Mouse (Mus musculus) CH12.LX (cell line): Measurements from ENCODE around the gene Gm21976. TPM values are rescaled to one million over a fixed set of nuclear protein-coding genes. Genes with fewer than 3 reads are reported as not detected.

Experiments
- DNase-seq: peaks from one replicate; pipeline ENCODE4 v3.0.0-alpha.2; 2013; ENCODE audit errors: extremely low read depth
- H3K27ac ChIP-seq: 2 replicates; pipeline ENCODE4 v1.5.1; 2012; ENCODE audit warnings: low read depth, mild to moderate bottlenecking, control low read depth, moderate library complexity; ENCODE audit not compliant: insufficient read depth
- H3K27me3 ChIP-seq: replicated peaks from 2 replicates; pipeline ENCODE3; 2012; ENCODE audit warnings: inconsistent platforms
- H3K36me3 ChIP-seq, 2 experiments: replicated peaks in 1 of 2; 2 replicates each; pipeline versions ENCODE3 to v1.6.1; 2012; ENCODE audit warnings: inconsistent platforms in 1 of 2, low read length in 1 of 2, mild to moderate bottlenecking in 1 of 2, mixed read lengths in 1 of 2, moderate library complexity in 1 of 2; ENCODE audit not compliant: control insufficient read depth in 1 of 2, insufficient read depth in 1 of 2
- H3K4me1 ChIP-seq, 2 experiments: 2 replicates each; pipeline ENCODE4 v1.6.1; 2012; ENCODE audit warnings: inconsistent platforms in 1 of 2, moderate library complexity in 1 of 2; ENCODE audit not compliant: insufficient read depth in 2 of 2, control insufficient read depth in 1 of 2
- H3K4me2 ChIP-seq: 2 replicates; pipeline ENCODE4 v1.6.1; 2012; ENCODE audit warnings: low read depth, mild to moderate bottlenecking, control low read depth; ENCODE audit not compliant: poor library complexity, insufficient read depth, severe bottlenecking
- H3K4me3 ChIP-seq, 3 experiments: fragments of 150-350 bp in 1 of 3; sonication (generic) in 1 of 3; replicated peaks in 1 of 3; 2 replicates each; pipeline versions ENCODE3 to v1.5.1; 2011 to 2012; ENCODE audit warnings: low read depth in 2 of 3, low read length in 2 of 3, mild to moderate bottlenecking in 2 of 3, moderate library complexity in 2 of 3, control low read depth in 1 of 3, improper control_type of control experiment in 1 of 3, inconsistent platforms in 1 of 3, mixed read lengths in 1 of 3; ENCODE audit not compliant: poor library complexity in 1 of 3
- H3K79me2 ChIP-seq: replicated peaks from 2 replicates; pipeline ENCODE4 v1.6.1; 2012; ENCODE audit warnings: mild to moderate bottlenecking, moderate library complexity; ENCODE audit not compliant: control insufficient read depth, poor library complexity, insufficient read depth, severe bottlenecking; ENCODE audit errors: extremely low read depth
- H3K9ac ChIP-seq: 2 replicates; pipeline ENCODE4 v1.6.1; 2012; ENCODE audit warnings: low read depth, mild to moderate bottlenecking, control low read depth, moderate library complexity; ENCODE audit not compliant: insufficient read depth
- H3K9me3 ChIP-seq: replicated peaks from 2 replicates; pipeline ENCODE3; 2012; ENCODE audit warnings: low read length, inconsistent platforms, mixed read lengths
- BHLHE40 ChIP-seq: IDR thresholded peaks from 2 replicates; pipeline ENCODE4 v1.6.1; 2011; ENCODE audit warnings: mild to moderate bottlenecking, low read depth, low read length, improper control_type of control experiment
- CHD1 ChIP-seq: IDR thresholded peaks from 2 replicates; pipeline ENCODE4 v1.6.1; 2012; ENCODE audit warnings: low read depth, low read length, improper control_type of control experiment, inconsistent platforms
- EP300 ChIP-seq: IDR thresholded peaks from 2 replicates; pipeline ENCODE4 v1.6.1; 2011; ENCODE audit warnings: low read length, improper control_type of control experiment
- GABPA ChIP-seq: IDR thresholded peaks from 2 replicates; pipeline ENCODE4 v1.6.1; 2012; ENCODE audit warnings: low read depth, low read length, improper control_type of control experiment, inconsistent platforms; ENCODE audit not compliant: insufficient replicate concordance
- IRF4 ChIP-seq: IDR thresholded peaks from 2 replicates; pipeline ENCODE4 v1.6.1; 2014; ENCODE audit warnings: low read depth, mild to moderate bottlenecking, inconsistent platforms, low read length, improper control_type of control experiment
- MEF2A ChIP-seq: IDR thresholded peaks from 2 replicates; pipeline ENCODE4 v1.6.1; 2014; ENCODE audit warnings: low read depth, mild to moderate bottlenecking, inconsistent platforms, low read length, improper control_type of control experiment, borderline replicate concordance
- MXI1 ChIP-seq: IDR thresholded peaks from 2 replicates; pipeline ENCODE4 v1.6.1; 2011; ENCODE audit warnings: mild to moderate bottlenecking, low read depth, low read length, improper control_type of control experiment
- MYC ChIP-seq: IDR thresholded peaks from 2 replicates; pipeline ENCODE4 v1.6.1; 2011; ENCODE audit warnings: low read depth, mild to moderate bottlenecking, improper control_type of control experiment, low read length
- NRF1 ChIP-seq: IDR thresholded peaks from 2 replicates; pipeline ENCODE4 v1.6.1; 2014; ENCODE audit warnings: low read depth, mild to moderate bottlenecking, inconsistent platforms, low read length, improper control_type of control experiment, moderate library complexity
- PAX5 ChIP-seq: IDR thresholded peaks from 2 replicates; pipeline ENCODE4 v1.6.1; 2012; ENCODE audit warnings: low read length, inconsistent platforms, mixed read lengths
- TBP ChIP-seq: conservative IDR thresholded peaks from 2 replicates; pipeline ENCODE4 v1.6.1; 2011; ENCODE audit warnings: low read depth, low read length, improper control_type of control experiment
- TCF12 ChIP-seq: IDR thresholded peaks from 2 replicates; pipeline ENCODE4 v1.6.1; 2014; ENCODE audit warnings: low read depth, mild to moderate bottlenecking, inconsistent platforms, low read length, improper control_type of control experiment
- ZC3H11A ChIP-seq: IDR thresholded peaks from 2 replicates; pipeline ENCODE4 v1.6.1; 2012; ENCODE audit warnings: low read depth, mild to moderate bottlenecking, inconsistent platforms, low read length, improper control_type of control experiment
- dilution Hi-C: fragments of 300-500 bp; cut with MboI; formaldehyde crosslinking; loops from 2 replicates; pipeline ENCODE4 v1.14.3; 2020; ENCODE audit warnings: low sequenced_read_pairs; ENCODE audit not compliant: extremely low pct_unique_long_range_greater_than_20kb, extremely low pct_ligation_motif_present
- in situ Hi-C: fragments of 300-500 bp; cut with MboI; formaldehyde crosslinking; loops from 3 replicates; pipeline ENCODE4 v1.14.3; 2019; ENCODE audit warnings: low sequenced_read_pairs, low pct_ligation_motif_present, low pct_unique_long_range_greater_than_20kb, mixed read lengths
- polyA plus RNA-seq: library from polyadenylated mRNA; unstranded; fragments of >175 nt; gene quantifications from 2 replicates; pipeline ENCODE4 v1.2.1, GENCODE M21; 2012; ENCODE audit warnings: low read depth; ENCODE audit not compliant: insufficient read length
- total RNA-seq, 2 experiments: library from RNA; depleted of rRNA; stranded (reverse); fragments of 300-350 nt in 1 of 2; fragments of >200 nt in 1 of 2; gene quantifications; 2 replicates each; pipeline ENCODE4 v1.2.3; 2012 to 2014

Gene Gm21976
- total and polyA plus RNA-seq, 3 experiments: not detected

- in situ Hi-C loops: loop anchor here (5.0 kb wide), 1 partner anchor 207 kb away; no protein-coding TSS in a partner anchor
- Histone ChIP-seq H3K4me1 (peaks cover 4 to 10% of the 10 kb centered on the region in 2 experiments; a peak in 1 of 4 replicates), H3K9me3 (no peaks in the 10 kb centered on the region), H3K4me3 (no peak overlapping the region), H3K9ac (no peak overlapping the region), H3K27ac (no peak overlapping the region), H3K36me3 (peaks cover 16 to 40% of the 10 kb centered on the region in 2 experiments), H3K4me2 (no peak overlapping the region), H3K27me3 (no peaks in the 10 kb centered on the region), H3K79me2 (no peaks in the 10 kb centered on the region)
- TF ChIP-seq GABPA (no peak), EP300 (no peak)
- DNase-seq: no peak
- dilution Hi-C loops: no loop called here
These were observed 34.9 kb upstream of the Gm21976 start for GRCm38 (mm10) chr13:98244571-98245350.

GRCm38 (mm10) chr13:98245386-98245785 lies 34.3 kb upstream of the Gm21976 start:
- no peak for DNase-seq
- H3K4me1 ChIP-seq: peaks cover 4 to 8% of the 10 kb centered on the region in 2 experiments; a peak in 1 of 4 replicates
- H3K9ac ChIP-seq: no peak overlapping the region
- H3K9me3 ChIP-seq: no peaks in the 10 kb centered on the region
- in situ Hi-C loops (no loop called here), dilution Hi-C loops (no loop called here)
- no peak overlapping the region for H3K4me2 ChIP-seq
- no peak overlapping the region for H3K4me3 ChIP-seq
- H3K27me3 ChIP-seq: no peaks in the 10 kb centered on the region
- peaks cover 21 to 46% of the 10 kb centered on the region in 2 experiments for H3K36me3 ChIP-seq
- TF ChIP-seq MYC (no peak), PAX5 (no peak), IRF4 (no peak), EP300 (no peak), MEF2A (no peak), CHD1 (no peak), TCF12 (no peak), TBP (no peak), ZC3H11A (no peak)
- no peaks in the 10 kb centered on the region for H3K79me2 ChIP-seq
- H3K27ac ChIP-seq: no peak overlapping the region

GRCm38 (mm10) chr13:98249594-98249993 lies 30.1 kb upstream of the Gm21976 start:
- no peak overlapping the region for H3K4me2 ChIP-seq
- peaks cover 53 to 86% of the 10 kb centered on the region in 2 experiments for H3K36me3 ChIP-seq
- H3K4me3 ChIP-seq: no peak overlapping the region
- no peaks in the 10 kb centered on the region for H3K79me2 ChIP-seq
- in situ Hi-C loops (no loop called here), dilution Hi-C loops (no loop called here)
- H3K9ac ChIP-seq: no peak overlapping the region
- no peaks in the 10 kb centered on the region for H3K27me3 ChIP-seq
- H3K4me1 ChIP-seq: peaks cover under 1 to 3% of the 10 kb centered on the region in 2 experiments; a peak in 1 of 4 replicates
- H3K27ac ChIP-seq: no peak overlapping the region
- H3K9me3 ChIP-seq: no peaks in the 10 kb centered on the region
- no peak for TF ChIP-seq MXI1
- TF ChIP-seq BHLHE40: no peak
- TF ChIP-seq NRF1: no peak
- TF ChIP-seq MEF2A: no peak
- no peak for DNase-seq
